Mouse (Mus musculus) heart, embryonic 13.5 days (tissue): ENCODE data around the gene Ephb2. TPM values are rescaled to one million over a fixed set of nuclear protein-coding genes. Genes with fewer than 3 reads are reported as not detected.
A peak's percentile ranks its signal among the peaks of the same experiment; 100 is the strongest.

Source experiments
- ATAC-seq: fragments of 200-750 bp; cut with Nextera tagmentation; 2 replicates; pipeline ENCODE4 v1.8.0; 2017; ENCODE audit warnings: moderate TSS enrichment; ENCODE audit not compliant: insufficient number of reproducible peaks, low FRiP score, low TSS enrichment; ENCODE audit errors: extremely low read depth
- H3K27ac ChIP-seq: fragments of 300-500 bp; sonication (generic); replicated peaks from 2 replicates; pipeline ENCODE4 v1.5.1; 2015; ENCODE audit warnings: moderate library complexity, mild to moderate bottlenecking, inconsistent platforms
- H3K27me3 ChIP-seq: fragments of 300-500 bp; sonication (generic); replicated peaks from 2 replicates; pipeline ENCODE4 v1.6.1; 2015; ENCODE audit warnings: mild to moderate bottlenecking, inconsistent platforms
- H3K36me3 ChIP-seq: fragments of 300-500 bp; sonication (generic); 2 replicates; pipeline ENCODE4 v1.6.1; 2015; ENCODE audit warnings: mild to moderate bottlenecking, inconsistent platforms
- H3K4me1 ChIP-seq: fragments of 300-500 bp; sonication (generic); 2 replicates; pipeline ENCODE4 v1.6.1; 2015; ENCODE audit warnings: inconsistent platforms
- H3K4me2 ChIP-seq: fragments of 300-500 bp; sonication (generic); 2 replicates; pipeline ENCODE4 v1.6.1; 2015; ENCODE audit warnings: inconsistent platforms, mild to moderate bottlenecking, moderate library complexity
- H3K4me3 ChIP-seq: fragments of 300-500 bp; sonication (generic); 2 replicates; pipeline ENCODE4 v1.5.1; 2015; ENCODE audit warnings: moderate library complexity, mild to moderate bottlenecking, inconsistent platforms
- H3K9ac ChIP-seq: fragments of 300-500 bp; sonication (generic); 2 replicates; pipeline ENCODE4 v1.6.1; 2015; ENCODE audit warnings: inconsistent platforms, mild to moderate bottlenecking, moderate library complexity
- H3K9me3 ChIP-seq: fragments of 300-500 bp; sonication (generic); 2 replicates; pipeline ENCODE4 v1.6.1; 2016; ENCODE audit warnings: inconsistent platforms
- WGBS: fragments of 180-500 bp; shearing (Covaris S2); methylation state at CpG from one replicate; pipeline ENCODE4 v1.1.7; 2015; ENCODE audit warnings: mixed read lengths; 5-methylcytosine and 5-hydroxymethylcytosine counted together
- polyA plus RNA-seq: library from polyadenylated mRNA; unstranded; fragments of >200 nt; fragmentation: Nextera tagmentation; extraction: Ambion mirVana; gene quantifications from 2 replicates; pipeline ENCODE4 v1.2.1, GENCODE M21; 2015

Ephb2 gene
- polyA plus RNA-seq, 1 experiment from 2014 or later: 1.2 TPM

DNA sequence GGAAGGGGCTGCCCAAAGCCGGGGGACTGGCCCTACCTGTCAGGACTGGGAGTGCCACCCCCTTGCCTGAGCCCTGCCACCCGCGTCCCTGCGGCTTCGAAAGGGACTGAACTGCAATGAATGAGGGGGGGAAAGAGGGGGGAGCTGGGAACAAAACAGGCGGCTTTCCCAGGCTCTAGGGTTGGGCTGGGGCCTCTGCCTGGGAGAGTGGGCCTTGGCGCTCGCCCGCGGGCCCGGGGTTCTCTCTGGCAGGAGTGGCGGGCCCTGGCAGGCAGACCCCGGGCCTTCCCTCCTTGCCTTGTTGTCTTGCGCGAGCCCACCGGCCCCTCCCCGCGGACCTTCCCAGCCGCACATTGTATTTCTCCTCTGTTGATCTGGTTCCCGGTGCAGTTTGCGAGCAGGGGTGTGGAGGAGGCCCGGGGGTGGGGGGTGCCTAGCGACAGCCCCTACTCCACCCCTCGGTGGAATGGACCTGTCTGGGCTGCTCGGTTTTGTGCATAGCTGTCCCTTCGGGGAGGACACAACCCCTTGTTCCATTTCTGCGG lies 671 bp upstream of the Ephb2 start:
- 1% methylated on average over 27 of the region's 27 CpGs for whole genome bisulfite sequencing
- ATAC-seq: no peak

DNA sequence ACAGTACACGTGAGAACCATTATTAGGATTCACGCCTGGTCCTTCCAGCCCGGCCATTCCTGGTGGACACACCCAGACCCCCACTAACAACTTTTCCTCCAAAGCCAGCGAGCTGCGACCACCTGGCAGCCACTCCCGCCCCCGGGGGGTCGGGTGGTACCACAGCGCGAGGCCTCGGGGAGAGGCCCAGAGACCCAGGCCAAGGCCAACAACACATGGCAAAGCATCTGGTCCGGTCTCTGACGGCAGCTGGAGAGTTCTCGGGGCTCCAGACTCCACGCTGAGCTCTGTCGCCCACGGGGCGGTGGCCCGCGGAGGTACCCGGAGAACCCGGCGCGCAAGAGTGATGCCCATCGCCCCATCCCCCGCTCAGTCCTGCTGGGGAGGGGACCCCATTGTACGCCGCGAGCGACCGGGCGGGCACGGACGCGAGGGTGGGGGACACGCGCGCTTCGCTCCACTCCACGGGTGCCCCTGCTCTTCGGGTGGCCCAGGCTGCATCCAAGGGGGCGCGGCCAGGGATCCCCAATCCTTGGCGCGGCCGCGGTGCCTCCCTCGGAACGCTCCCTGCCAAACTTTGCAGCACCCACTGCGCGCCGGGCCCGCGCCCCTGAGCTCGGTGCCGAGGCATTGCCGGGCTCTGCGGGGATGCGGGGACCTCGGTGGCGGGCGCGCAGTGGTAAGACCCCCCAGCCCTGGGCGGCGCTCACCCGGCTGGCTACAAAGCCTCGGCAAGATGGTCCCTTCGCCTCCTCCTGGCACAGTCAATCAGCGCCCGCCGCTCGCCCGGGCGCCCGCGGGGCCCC lies 770 bp downstream of the Ephb2 start:
- H3K4me1 ChIP-seq: peaks cover 34% of the 10 kb centered on the region
- peaks cover 95% of the 10 kb centered on the region for H3K27me3 ChIP-seq
- H3K4me3 ChIP-seq: peak overlapping the region; percentile 79
- peak overlapping the region; percentile 89 for H3K9ac ChIP-seq
- no peaks in the 10 kb centered on the region for H3K36me3 ChIP-seq
- H3K9me3 ChIP-seq: no peaks in the 10 kb centered on the region
- no peak; the same call in 1 of the 2 replicates for ATAC-seq
- no peak overlapping the region for H3K27ac ChIP-seq
- peak overlapping the region; percentile 95 for H3K4me2 ChIP-seq
- WGBS: under 1% methylated on average over 73 of the region's 76 CpGs

More for the DNA sequence above, 671 bp upstream of the Ephb2 start:
- peak overlapping the region; percentile 89 for H3K9ac ChIP-seq
- H3K36me3 ChIP-seq: no peaks in the 10 kb centered on the region
- H3K4me2 ChIP-seq: peak overlapping the region; percentile 95
- peak overlapping the region; percentile 63 for H3K27ac ChIP-seq
- peaks cover 35% of the 10 kb centered on the region for H3K4me1 ChIP-seq
- peak overlapping the region; percentile 79 for H3K4me3 ChIP-seq
- no peaks in the 10 kb centered on the region for H3K9me3 ChIP-seq
- H3K27me3 ChIP-seq: peaks cover 92% of the 10 kb centered on the region

DNA sequence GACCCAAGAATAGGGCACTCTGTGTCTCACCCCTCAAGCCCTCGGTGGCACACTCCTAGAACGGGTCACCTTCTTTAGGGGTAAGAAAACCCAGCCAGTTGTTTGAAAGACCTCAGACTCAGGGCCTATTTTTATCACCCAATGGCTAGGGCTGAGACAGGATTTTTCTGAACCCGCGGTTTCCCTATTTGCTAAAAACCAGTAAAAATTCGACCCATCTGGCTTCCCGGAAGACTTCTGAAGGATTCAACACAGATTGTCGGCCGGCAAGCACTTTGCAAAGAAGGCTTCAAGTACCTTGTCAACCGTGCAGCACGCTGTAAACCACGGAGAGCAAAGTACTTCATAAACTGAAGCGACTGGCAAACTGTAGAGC lies 1.4 kb downstream of the Ephb2 start:
- no peak for ATAC-seq
- Histone ChIP-seq H3K4me2 (peak overlapping the region; percentile 95), H3K4me3 (peak overlapping the region; percentile 79), H3K27ac (no peak overlapping the region), H3K9ac (0 out of 2 replicates have a peak overlapping the region, but pooled peaks have one; percentile 89), H3K4me1 (peaks cover 40% of the 10 kb centered on the region), H3K9me3 (no peaks in the 10 kb centered on the region), H3K36me3 (no peaks in the 10 kb centered on the region), H3K27me3 (peaks cover 95% of the 10 kb centered on the region)
- WGBS: 8% methylated on average over 12 of the region's 12 CpGs

GRCm38 (mm10) chr4:136833619-136834351 lies 2.0 kb downstream of the Ephb2 start:
- no peak for ATAC-seq
- H3K4me3 ChIP-seq: peak overlapping the region; percentile 79
- H3K4me1 ChIP-seq: peaks cover 46% of the 10 kb centered on the region
- 76% methylated on average over 21 of the region's 21 CpGs for WGBS
- no peaks in the 10 kb centered on the region for H3K9me3 ChIP-seq
- peaks cover 95% of the 10 kb centered on the region for H3K27me3 ChIP-seq
- H3K36me3 ChIP-seq: no peaks in the 10 kb centered on the region
- peak overlapping the region; percentile 95 for H3K4me2 ChIP-seq
- H3K9ac ChIP-seq: no peak overlapping the region
- H3K27ac ChIP-seq: no peak overlapping the region

- Histone ChIP-seq H3K4me1 (peaks cover 53% of the 10 kb centered on the region), H3K9me3 (no peaks in the 10 kb centered on the region), H3K4me3 (no peak overlapping the region), H3K9ac (no peak overlapping the region), H3K4me2 (no peak overlapping the region), H3K36me3 (no peaks in the 10 kb centered on the region), H3K27ac (no peak overlapping the region), H3K27me3 (peaks cover 95% of the 10 kb centered on the region)
- ATAC-seq: no peak
- 62% methylated on average over 16 of the region's 16 CpGs for WGBS
Measured at GRCm38 (mm10) chr4:136832559-136833232, 3.1 kb downstream of the Ephb2 start.

DNA sequence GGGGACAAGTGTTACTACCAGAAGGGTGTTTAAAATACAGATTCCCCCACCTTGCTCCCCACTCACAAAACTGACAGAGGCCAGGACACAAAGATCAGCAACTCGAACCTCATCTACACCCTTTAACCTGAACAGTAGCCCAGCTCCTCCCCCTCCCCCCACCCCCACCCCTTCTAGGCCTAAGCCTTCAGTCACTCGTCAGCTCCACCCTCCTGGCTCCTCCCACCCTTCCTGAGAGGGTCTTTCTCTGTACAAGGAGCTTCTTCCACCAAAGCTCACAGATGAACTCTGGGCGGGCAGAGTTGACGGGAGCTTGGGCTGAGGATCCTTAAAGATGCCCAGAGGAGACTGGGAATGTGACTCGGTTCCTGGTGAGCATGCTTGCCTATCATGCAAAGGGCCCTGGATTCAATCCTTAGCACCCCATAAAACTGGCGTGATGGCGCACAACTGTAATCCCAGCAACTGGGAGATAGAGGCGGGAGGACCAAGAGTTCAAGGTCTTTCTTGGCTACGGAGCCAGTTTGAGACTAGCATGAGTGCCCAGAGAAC lies 5.4 kb downstream of the Ephb2 start:
- no peak overlapping the region for H3K4me2 ChIP-seq
- H3K9ac ChIP-seq: no peak overlapping the region
- H3K9me3 ChIP-seq: no peaks in the 10 kb centered on the region
- ATAC-seq: no peak
- peaks cover 51% of the 10 kb centered on the region for H3K4me1 ChIP-seq
- WGBS: 47% methylated on average over 9 of the region's 9 CpGs
- no peak overlapping the region for H3K4me3 ChIP-seq
- H3K27me3 ChIP-seq: peaks cover 95% of the 10 kb centered on the region
- no peak overlapping the region for H3K27ac ChIP-seq
- H3K36me3 ChIP-seq: no peaks in the 10 kb centered on the region

GRCm38 (mm10) chr4:136829837-136830236 lies 6.0 kb downstream of the Ephb2 start:
- H3K4me1 ChIP-seq: peaks cover 52% of the 10 kb centered on the region
- H3K4me2 ChIP-seq: no peak overlapping the region
- H3K36me3 ChIP-seq: no peaks in the 10 kb centered on the region
- H3K9me3 ChIP-seq: no peaks in the 10 kb centered on the region
- H3K27ac ChIP-seq: no peak overlapping the region
- no peak overlapping the region for H3K9ac ChIP-seq
- no peak overlapping the region for H3K4me3 ChIP-seq
- 17% methylated on average over 9 of the region's 9 CpGs for WGBS
- no peak for ATAC-seq
- H3K27me3 ChIP-seq: peaks cover 92% of the 10 kb centered on the region

- Histone ChIP-seq H3K9ac (no peak overlapping the region), H3K4me3 (no peak overlapping the region), H3K27ac (no peak overlapping the region), H3K9me3 (no peaks in the 10 kb centered on the region), H3K36me3 (no peaks in the 10 kb centered on the region), H3K4me1 (peaks cover 45% of the 10 kb centered on the region), H3K27me3 (peaks cover 85% of the 10 kb centered on the region), H3K4me2 (no peak overlapping the region)
- ATAC-seq: no peak
- WGBS: 30% methylated on average over 11 of the region's 11 CpGs
Measured at GRCm38 (mm10) chr4:136828664-136829569, 6.9 kb downstream of the Ephb2 start.

DNA sequence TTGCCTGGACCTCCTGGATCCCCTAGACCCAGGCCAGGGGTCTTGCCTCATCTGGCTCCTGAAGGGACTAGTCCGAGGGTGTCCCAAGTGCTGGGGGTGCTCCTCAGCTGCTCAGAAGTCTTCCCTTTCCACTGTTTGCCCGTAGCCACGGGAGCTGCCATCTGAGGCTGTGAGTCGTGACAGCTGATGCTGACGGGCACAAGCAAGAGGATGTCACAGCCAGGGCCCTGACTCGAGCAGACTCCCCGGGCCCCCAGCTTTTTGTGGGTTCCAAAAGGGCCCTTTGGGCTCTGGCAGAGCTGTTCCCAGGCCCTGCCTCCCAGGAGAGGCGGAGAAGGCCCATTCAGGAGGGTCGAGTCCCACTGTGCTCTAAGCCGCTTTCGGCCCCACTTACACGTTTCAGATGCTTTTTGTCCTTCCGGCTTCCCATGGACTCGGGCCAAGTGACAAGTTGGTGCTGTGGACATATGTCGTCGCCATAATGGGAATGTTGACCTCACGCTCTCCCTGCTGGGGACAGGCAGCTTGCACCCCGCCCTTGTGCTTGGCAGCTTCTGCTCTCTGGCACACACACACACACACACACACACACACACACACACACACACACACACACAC lies 10.7 kb downstream of the Ephb2 start:
- Histone ChIP-seq H3K27ac (no peak overlapping the region), H3K27me3 (peaks cover 78% of the 10 kb centered on the region), H3K9ac (peak overlapping the region; percentile 21; the same call in 1 of the 2 replicates), H3K36me3 (no peaks in the 10 kb centered on the region), H3K4me1 (peaks cover 34% of the 10 kb centered on the region), H3K9me3 (no peaks in the 10 kb centered on the region), H3K4me2 (peak overlapping the region; percentile 29), H3K4me3 (no peak overlapping the region)
- no peak for ATAC-seq
- WGBS: 27% methylated on average over 18 of the region's 18 CpGs

- Histone ChIP-seq H3K4me3 (no peak overlapping the region), H3K36me3 (no peaks in the 10 kb centered on the region), H3K4me1 (peaks cover 18% of the 10 kb centered on the region), H3K27me3 (peaks cover 49% of the 10 kb centered on the region), H3K9ac (no peak overlapping the region), H3K4me2 (no peak overlapping the region), H3K9me3 (no peaks in the 10 kb centered on the region), H3K27ac (no peak overlapping the region)
- ATAC-seq: no peak
- WGBS: 33% methylated on average over 10 of the region's 10 CpGs
Measured at GRCm38 (mm10) chr4:136820069-136820522, 15.7 kb downstream of the Ephb2 start.
